Mouse (Mus musculus) heart, postnatal 0 days (tissue): ENCODE measurements at regions not wholly inside any gene's neighbourhood (a gene's known extent, or its start where the extent isn't known, plus 50 kb on each side); places are given as distances from the start of the nearest gene placed in this dataset.

ENCODE experiments used
- ATAC-seq: fragments of 200-750 bp; cut with Nextera tagmentation; 2 replicates; pipeline ENCODE4 v1.8.0; 2017; ENCODE audit warnings: low read depth, moderate number of reproducible peaks, moderate library complexity; ENCODE audit not compliant: insufficient read depth
- DNase-seq: peaks from one replicate; pipeline ENCODE4 v3.0.0-alpha.2; 2016; ENCODE audit warnings: low spot score
- H3K27ac ChIP-seq: fragments of 300-500 bp; sonication (generic); 2 replicates; pipeline ENCODE4 v1.5.1; 2014; ENCODE audit warnings: low read depth, mild to moderate bottlenecking
- H3K27me3 ChIP-seq: fragments of 300-500 bp; sonication (generic); 2 replicates; pipeline ENCODE4 v1.6.1; 2014; ENCODE audit warnings: low read length, mixed read lengths; ENCODE audit not compliant: control insufficient read depth, insufficient read depth
- H3K36me3 ChIP-seq: fragments of 300-500 bp; sonication (generic); replicated peaks from 2 replicates; pipeline ENCODE4 v1.6.1; 2014; ENCODE audit warnings: low read length, mixed read lengths; ENCODE audit not compliant: control insufficient read depth, insufficient read depth
- H3K4me1 ChIP-seq: fragments of 300-500 bp; sonication (generic); 2 replicates; pipeline ENCODE4 v1.6.1; 2014; ENCODE audit warnings: antibody characterized with exemption; ENCODE audit not compliant: control insufficient read depth, insufficient read depth
- H3K4me2 ChIP-seq: fragments of 300-500 bp; sonication (generic); 2 replicates; pipeline ENCODE4 v1.6.1; 2014; ENCODE audit warnings: low read depth, mild to moderate bottlenecking, low read length, moderate library complexity
- H3K4me3 ChIP-seq: fragments of 300-500 bp; sonication (generic); 2 replicates; pipeline ENCODE4 v1.5.1; 2014; ENCODE audit warnings: low read depth, low read length
- H3K9ac ChIP-seq: fragments of 300-500 bp; sonication (generic); replicated peaks from 2 replicates; pipeline ENCODE4 v1.6.1; 2014; ENCODE audit warnings: low read depth, low read length, mixed read lengths
- H3K9me3 ChIP-seq: fragments of 300-500 bp; sonication (generic); replicated peaks from 2 replicates; pipeline ENCODE4 v1.6.1; 2016; ENCODE audit warnings: low read length; ENCODE audit not compliant: control insufficient read depth
- CTCF ChIP-seq: IDR thresholded peaks from 2 replicates; pipeline ENCODE4 v1.5.1; 2016; ENCODE audit warnings: antibody characterized with exemption, control low read depth, low read depth
- EP300 ChIP-seq: IDR thresholded peaks from 2 replicates; pipeline ENCODE4 v1.6.1; 2016; ENCODE audit warnings: antibody characterized with exemption, low read depth
- WGBS: fragments of 180-500 bp; shearing (Covaris S2); extraction: QIAGEN DNeasy Blood & Tissue Kit; methylation state at CpG from one replicate; pipeline ENCODE4 v1.1.7; 2014; 5-methylcytosine and 5-hydroxymethylcytosine counted together

DNA sequence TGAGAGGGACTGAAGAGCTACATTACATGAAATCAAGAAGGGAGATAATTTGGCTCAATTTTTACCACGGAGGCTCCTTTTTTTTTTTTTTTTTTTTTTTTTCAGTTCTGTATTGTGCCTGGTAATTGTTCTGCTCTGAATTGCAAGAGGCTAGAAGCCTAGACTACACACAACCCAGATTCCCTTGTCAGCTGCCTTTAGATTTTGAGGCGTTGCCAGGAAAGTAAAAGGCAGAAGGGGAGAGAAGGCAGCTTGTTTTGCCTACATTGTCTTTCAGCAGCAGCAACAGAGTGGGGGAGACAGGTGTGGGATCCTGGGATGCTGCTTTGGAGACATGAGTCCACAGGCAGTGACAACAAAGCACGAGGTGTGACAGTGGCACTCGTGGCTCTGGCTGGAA lies 170.7 kb downstream of the Mycn start:
- TF ChIP-seq EP300 (no peak), CTCF (no peak)
- Histone ChIP-seq H3K4me2 (no peak overlapping the region), H3K36me3 (no peaks in the 10 kb centered on the region), H3K27ac (no peak overlapping the region), H3K27me3 (no peaks in the 10 kb centered on the region), H3K9me3 (no peaks in the 10 kb centered on the region), H3K9ac (no peak overlapping the region), H3K4me3 (no peak overlapping the region), H3K4me1 (peaks cover 5% of the 10 kb centered on the region; the same call in 1 of the 2 replicates)
- WGBS: 73% methylated on average over 4 of the region's 4 CpGs
- DNase-seq: no peak
- no peak for ATAC-seq

- peaks cover 5% of the 10 kb centered on the region; the same call in 1 of the 2 replicates for H3K4me1 ChIP-seq
- H3K27me3 ChIP-seq: no peaks in the 10 kb centered on the region
- H3K4me3 ChIP-seq: no peak overlapping the region
- 66% methylated on average over 11 of the region's 11 CpGs for WGBS
- ATAC-seq (no peak), DNase-seq (no peak)
- no peak overlapping the region for H3K4me2 ChIP-seq
- H3K9ac ChIP-seq: no peak overlapping the region
- H3K27ac ChIP-seq: no peak overlapping the region
- TF ChIP-seq CTCF (no peak), EP300 (no peak)
- no peaks in the 10 kb centered on the region for H3K9me3 ChIP-seq
- no peaks in the 10 kb centered on the region for H3K36me3 ChIP-seq
These were observed 175.0 kb downstream of the Mycn start for GRCm38 (mm10) chr12:12766510-12767304.

DNA sequence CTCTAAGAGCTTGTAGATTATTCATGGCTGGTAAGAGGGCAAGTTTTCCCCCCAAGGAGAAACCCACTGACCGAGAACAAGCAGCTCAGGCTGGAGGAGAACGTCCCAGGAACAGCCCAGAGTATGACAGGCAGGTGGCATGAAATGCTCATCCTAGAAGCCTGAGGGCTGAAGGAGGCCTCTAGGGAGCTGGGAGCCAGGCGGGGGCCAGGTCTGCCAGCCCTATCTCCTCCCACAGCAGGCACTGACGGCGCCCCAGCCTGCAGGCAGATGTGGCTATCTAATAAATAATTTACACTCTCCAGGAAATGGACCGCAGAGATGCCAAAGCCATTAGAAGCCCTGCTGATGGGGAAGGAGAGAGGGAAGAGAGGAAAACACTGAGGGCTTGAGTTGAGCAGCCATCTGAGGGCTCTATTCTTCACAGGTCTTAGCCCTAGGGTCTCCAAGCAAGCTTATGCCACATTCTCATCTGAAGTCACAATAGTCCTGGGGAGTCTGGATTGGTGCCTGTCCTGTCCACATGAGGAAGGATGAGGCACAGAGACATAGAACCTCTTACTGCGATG lies 176.1 kb downstream of the Mycn start:
- H3K9me3 ChIP-seq: no peaks in the 10 kb centered on the region
- peaks cover 5% of the 10 kb centered on the region; the same call in 1 of the 2 replicates for H3K4me1 ChIP-seq
- H3K4me2 ChIP-seq: no peak overlapping the region
- no peak for ATAC-seq
- H3K27me3 ChIP-seq: no peaks in the 10 kb centered on the region
- TF ChIP-seq CTCF: no peak
- TF ChIP-seq EP300: no peak
- no peak for DNase-seq
- H3K9ac ChIP-seq: no peak overlapping the region
- H3K4me3 ChIP-seq: no peak overlapping the region
- H3K27ac ChIP-seq: no peak overlapping the region
- no peaks in the 10 kb centered on the region for H3K36me3 ChIP-seq
- WGBS: 60% methylated on average over 7 of the region's 7 CpGs

DNA sequence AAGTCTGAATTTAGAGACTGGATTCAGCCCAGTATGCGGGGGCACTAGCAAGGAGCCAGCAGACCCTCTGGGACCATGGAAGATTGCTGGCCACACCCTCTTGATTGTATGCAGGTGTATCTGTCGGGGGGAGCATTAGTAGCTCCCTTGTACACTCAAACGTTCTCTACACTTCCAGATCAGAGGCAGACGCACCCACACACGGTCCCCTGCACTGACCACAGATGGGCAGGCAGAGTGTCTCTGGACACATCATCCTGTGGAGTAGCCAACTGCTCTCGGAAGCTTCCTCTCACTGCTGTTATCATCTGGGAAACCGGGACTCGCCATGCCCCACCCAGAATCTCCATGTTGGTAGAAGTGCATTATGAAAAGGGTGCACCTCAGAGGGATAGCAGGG lies 176.7 kb downstream of the Mycn start:
- ATAC-seq (no peak), DNase-seq (no peak)
- Histone ChIP-seq H3K9me3 (no peaks in the 10 kb centered on the region), H3K27me3 (no peaks in the 10 kb centered on the region), H3K9ac (no peak overlapping the region), H3K4me2 (no peak overlapping the region), H3K27ac (no peak overlapping the region), H3K4me1 (peaks cover 5% of the 10 kb centered on the region; the same call in 1 of the 2 replicates), H3K36me3 (no peaks in the 10 kb centered on the region), H3K4me3 (no peak overlapping the region)
- no peak for TF ChIP-seq EP300
- no peak for TF ChIP-seq CTCF
- 61% methylated on average over 8 of the region's 8 CpGs for WGBS

DNA sequence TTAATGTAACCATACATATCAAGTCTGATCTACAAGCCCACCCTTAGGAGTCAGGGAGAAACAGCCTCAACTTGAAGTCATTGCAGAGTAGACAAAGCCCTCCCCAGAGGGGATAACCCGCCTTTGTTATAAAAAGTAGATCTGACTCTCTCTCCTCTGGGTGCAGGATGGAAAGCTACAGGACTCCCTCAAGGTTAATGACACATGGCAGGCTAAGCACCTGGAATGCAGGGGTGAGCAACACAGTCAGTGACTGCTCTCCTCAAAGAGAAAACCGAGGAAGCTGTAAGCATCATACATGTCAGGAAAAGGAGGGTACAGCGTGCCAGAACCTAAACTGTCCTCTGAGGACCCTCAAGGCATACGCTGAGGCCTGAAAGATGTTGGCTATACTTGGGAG lies 177.1 kb downstream of the Mycn start:
- Histone ChIP-seq H3K4me3 (no peak overlapping the region), H3K4me1 (peaks cover 5% of the 10 kb centered on the region; the same call in 1 of the 2 replicates), H3K36me3 (no peaks in the 10 kb centered on the region), H3K27ac (no peak overlapping the region), H3K27me3 (no peaks in the 10 kb centered on the region), H3K9me3 (no peaks in the 10 kb centered on the region), H3K4me2 (no peak overlapping the region), H3K9ac (no peak overlapping the region)
- ATAC-seq: no peak
- TF ChIP-seq EP300 (no peak), CTCF (no peak)
- no peak for DNase-seq
- 72% methylated on average over 4 of the region's 4 CpGs for WGBS
